Mouse (Mus musculus) ES-Bruce4 (cell line): ENCODE results near the gene Igsf6. TPM values are rescaled to one million over a fixed set of nuclear protein-coding genes. Genes with fewer than 3 reads are reported as not detected.

Experiments used
- H3K27ac ChIP-seq: 2 replicates; pipeline ENCODE4 v1.5.1; 2012; ENCODE audit warnings: low read length, inconsistent platforms; ENCODE audit not compliant: insufficient read depth
- H3K27me3 ChIP-seq: 2 replicates; pipeline ENCODE4 v1.6.1; 2012; ENCODE audit warnings: mild to moderate bottlenecking, low read length, inconsistent platforms; ENCODE audit not compliant: control insufficient read depth, poor library complexity, insufficient read depth, severe bottlenecking
- H3K36me3 ChIP-seq: 2 replicates; pipeline ENCODE4 v1.6.1; 2012; ENCODE audit warnings: inconsistent platforms, mild to moderate bottlenecking, low read length, moderate library complexity; ENCODE audit not compliant: control insufficient read depth, poor library complexity, insufficient read depth, severe bottlenecking
- H3K4me1 ChIP-seq: one replicate; pipeline ENCODE4 v1.8.1; 2011; ENCODE audit warnings: low read length; ENCODE audit not compliant: control insufficient read depth, insufficient read depth
- H3K4me3 ChIP-seq: 2 replicates; pipeline ENCODE4 v1.5.1; 2011; ENCODE audit warnings: low read depth, mild to moderate bottlenecking, low read length
- H3K9ac ChIP-seq: 2 replicates; pipeline ENCODE4 v1.6.1; 2012; ENCODE audit warnings: low read depth, mild to moderate bottlenecking, inconsistent platforms; ENCODE audit not compliant: poor library complexity, severe bottlenecking
- H3K9me3 ChIP-seq: replicated peaks from 2 replicates; pipeline ENCODE4 v1.6.1; 2012; ENCODE audit warnings: mild to moderate bottlenecking, low read length, inconsistent platforms; ENCODE audit not compliant: control insufficient read depth, poor library complexity, insufficient read depth, severe bottlenecking
- CTCF ChIP-seq: IDR thresholded peaks from one replicate; pipeline ENCODE4 v1.8.1; 2011; ENCODE audit warnings: low read depth, low read length
- EP300 ChIP-seq: IDR thresholded peaks from 2 replicates; pipeline ENCODE4 v1.6.1; 2011; ENCODE audit warnings: low read depth, low read length; ENCODE audit not compliant: insufficient read depth
- POLR2A ChIP-seq: IDR thresholded peaks from one replicate; pipeline ENCODE4 v1.8.1; 2011; ENCODE audit warnings: low read length; ENCODE audit not compliant: insufficient read depth
- polyA plus RNA-seq: library from polyadenylated mRNA; stranded (reverse); fragments of >200 nt; gene quantifications from 2 replicates; pipeline ENCODE4 v1.2.4, GENCODE M21; 2011; ENCODE audit warnings: low read depth; ENCODE audit not compliant: missing spikeins, insufficient read depth, insufficient read length

Igsf6 gene
- polyA plus RNA-seq, 1 experiment: not detected

DNA sequence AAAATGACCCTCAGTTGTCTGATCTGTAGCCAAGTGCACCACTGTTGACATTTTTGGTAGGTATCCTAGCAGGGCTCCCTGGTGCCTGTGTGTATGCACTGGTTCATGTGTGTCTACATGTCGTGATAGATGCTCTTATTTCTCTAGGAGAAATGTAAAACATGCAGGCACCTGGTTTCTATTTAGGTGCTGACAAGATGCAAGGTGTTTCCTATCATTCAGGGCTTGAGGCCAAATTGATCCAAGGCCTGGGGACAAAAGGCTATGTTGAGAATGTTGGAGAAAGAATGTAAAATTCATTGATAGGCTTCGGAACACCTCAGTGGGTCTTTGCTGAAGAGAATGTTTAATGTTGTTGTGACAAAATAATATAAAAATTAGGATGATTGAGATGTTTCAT lies 7.4 kb upstream of the Igsf6 start:
- Histone ChIP-seq H3K27ac (no peak overlapping the region), H3K27me3 (no peaks in the 10 kb centered on the region), H3K36me3 (0 out of 2 replicates have a peak, but pooled peaks cover 2% of the 10 kb centered on the region), H3K9ac (no peak overlapping the region), H3K9me3 (no peaks in the 10 kb centered on the region), H3K4me1 (peaks cover 3% of the 10 kb centered on the region), H3K4me3 (no peak overlapping the region)
- no peak for TF ChIP-seq CTCF
- no peak for TF ChIP-seq POLR2A
- no peak for TF ChIP-seq EP300

DNA sequence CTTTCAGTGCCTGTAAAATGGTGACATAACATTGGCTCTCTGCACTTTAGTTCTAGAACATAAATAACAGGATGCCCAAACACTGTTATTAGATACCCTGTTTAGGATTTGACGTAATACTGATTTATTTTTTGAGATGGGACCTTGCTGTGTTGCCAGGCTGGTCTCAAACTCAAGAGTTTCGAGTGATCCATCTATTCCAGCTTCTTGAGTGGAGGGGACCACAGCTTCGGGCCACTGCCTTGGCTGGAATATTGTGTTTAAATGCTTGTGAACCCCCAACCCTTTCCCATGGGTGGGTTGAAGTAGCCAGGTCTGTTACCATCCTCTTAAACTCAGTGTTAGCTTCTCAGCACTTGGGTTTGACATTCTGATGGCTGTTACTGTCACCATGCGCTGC lies 7.0 kb upstream of the Igsf6 start, which contains the start of gene Otoa:
TSS of gene Otoa (plus strand) at position 301 of the 400 bp plus-strand sequence.
- H3K27me3 ChIP-seq: no peaks in the 10 kb centered on the region
- TF ChIP-seq CTCF (no peak), EP300 (no peak), POLR2A (no peak)

DNA sequence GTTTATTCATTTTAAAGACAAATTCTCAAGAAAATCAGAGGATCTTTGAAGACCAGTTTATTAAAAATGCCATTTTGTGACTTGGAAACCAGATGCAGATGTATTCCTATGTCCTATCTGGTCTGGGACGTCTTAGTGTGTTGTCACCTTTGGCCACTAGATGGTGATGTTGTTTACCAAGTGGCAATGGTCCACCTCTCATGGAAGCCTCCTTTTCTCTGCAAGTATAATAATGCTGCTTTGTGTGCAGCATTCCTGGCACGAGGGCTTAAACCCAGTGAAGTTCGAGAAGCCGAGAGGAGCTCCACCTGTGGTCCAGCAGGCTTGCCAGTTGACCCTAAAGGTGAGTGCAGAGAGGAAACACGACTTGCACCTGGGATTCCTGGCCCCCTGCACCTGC lies 3.5 kb upstream of the Igsf6 start:
- TF ChIP-seq EP300: no peak
- no peak for TF ChIP-seq CTCF
- TF ChIP-seq POLR2A: no peak
- no peaks in the 10 kb centered on the region for H3K9me3 ChIP-seq
- no peaks in the 10 kb centered on the region for H3K27me3 ChIP-seq
- no peak overlapping the region for H3K9ac ChIP-seq
- H3K36me3 ChIP-seq: 0 out of 2 replicates have a peak, but pooled peaks cover 2% of the 10 kb centered on the region
- peaks cover 3% of the 10 kb centered on the region for H3K4me1 ChIP-seq
- no peak overlapping the region for H3K27ac ChIP-seq
- H3K4me3 ChIP-seq: no peak overlapping the region

More for the DNA sequence above, 7.0 kb upstream of the Igsf6 start, which contains the start of gene Otoa:
- Histone ChIP-seq H3K9ac (no peak within 1 kb of the TSS), H3K27ac (no peak within 1 kb of the TSS), H3K36me3 (0 out of 2 replicates have a peak, but pooled peaks cover 2% of the 10 kb centered on the region), H3K9me3 (no peaks in the 10 kb centered on the region), H3K4me1 (peaks cover 3% of the 10 kb centered on the region), H3K4me3 (no peak within 1 kb of the TSS)

DNA sequence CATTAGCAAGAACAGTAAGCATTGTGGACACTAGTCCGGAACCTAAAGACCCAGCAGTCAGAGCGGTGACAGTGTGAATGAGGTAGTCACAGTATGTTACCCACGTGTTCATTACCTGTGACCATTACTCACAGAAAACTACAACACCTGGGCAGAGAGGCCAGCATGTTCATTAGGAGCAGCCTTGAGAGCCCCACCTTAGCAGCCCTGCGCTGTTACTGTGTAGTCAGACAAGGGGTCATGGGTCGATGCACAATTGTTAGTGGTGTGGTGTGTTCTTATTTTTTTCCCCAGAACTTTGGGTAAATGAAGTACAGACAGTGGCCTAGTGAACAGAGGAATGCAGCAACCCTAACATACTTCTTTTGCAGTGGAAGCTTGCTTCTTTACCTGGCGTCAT lies 2.9 kb upstream of the Igsf6 start:
- Histone ChIP-seq H3K36me3 (0 out of 2 replicates have a peak, but pooled peaks cover 2% of the 10 kb centered on the region), H3K27ac (no peak overlapping the region)

DNA sequence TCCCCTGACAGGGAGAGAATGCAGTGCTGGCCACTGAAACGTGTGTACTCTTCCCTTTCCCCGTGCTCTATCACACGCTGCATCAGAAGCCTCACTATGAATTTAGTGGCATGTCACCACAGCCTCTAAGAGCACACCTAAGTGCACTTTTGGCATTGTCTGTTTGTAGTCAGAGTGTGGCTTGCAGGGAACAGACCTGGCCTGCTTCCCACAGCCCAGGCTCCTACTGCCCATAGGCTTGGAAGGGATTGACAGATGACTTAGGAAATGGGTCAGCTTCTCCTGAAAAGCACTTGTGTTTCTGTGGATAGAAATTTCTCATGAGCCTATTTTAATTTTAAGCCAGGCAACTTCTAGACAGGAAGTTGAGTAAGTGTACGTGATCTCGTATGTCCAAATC lies 1.0 kb upstream of the Igsf6 start:
- TF ChIP-seq CTCF: no peak
- no peak for TF ChIP-seq POLR2A
- TF ChIP-seq EP300: no peak
- H3K9ac ChIP-seq: no peak overlapping the region
- H3K9me3 ChIP-seq: no peaks in the 10 kb centered on the region
- no peak overlapping the region for H3K4me3 ChIP-seq
- no peak overlapping the region for H3K27ac ChIP-seq
- H3K27me3 ChIP-seq: no peaks in the 10 kb centered on the region
- H3K4me1 ChIP-seq: peaks cover 3% of the 10 kb centered on the region
- 0 out of 2 replicates have a peak, but pooled peaks cover 2% of the 10 kb centered on the region for H3K36me3 ChIP-seq

More for the DNA sequence above, 2.9 kb upstream of the Igsf6 start:
- TF ChIP-seq POLR2A (no peak), EP300 (no peak), CTCF (no peak)
- no peak overlapping the region for H3K4me3 ChIP-seq
- peaks cover 3% of the 10 kb centered on the region for H3K4me1 ChIP-seq
- no peaks in the 10 kb centered on the region for H3K27me3 ChIP-seq
- H3K9me3 ChIP-seq: no peaks in the 10 kb centered on the region
- H3K9ac ChIP-seq: no peak overlapping the region

DNA sequence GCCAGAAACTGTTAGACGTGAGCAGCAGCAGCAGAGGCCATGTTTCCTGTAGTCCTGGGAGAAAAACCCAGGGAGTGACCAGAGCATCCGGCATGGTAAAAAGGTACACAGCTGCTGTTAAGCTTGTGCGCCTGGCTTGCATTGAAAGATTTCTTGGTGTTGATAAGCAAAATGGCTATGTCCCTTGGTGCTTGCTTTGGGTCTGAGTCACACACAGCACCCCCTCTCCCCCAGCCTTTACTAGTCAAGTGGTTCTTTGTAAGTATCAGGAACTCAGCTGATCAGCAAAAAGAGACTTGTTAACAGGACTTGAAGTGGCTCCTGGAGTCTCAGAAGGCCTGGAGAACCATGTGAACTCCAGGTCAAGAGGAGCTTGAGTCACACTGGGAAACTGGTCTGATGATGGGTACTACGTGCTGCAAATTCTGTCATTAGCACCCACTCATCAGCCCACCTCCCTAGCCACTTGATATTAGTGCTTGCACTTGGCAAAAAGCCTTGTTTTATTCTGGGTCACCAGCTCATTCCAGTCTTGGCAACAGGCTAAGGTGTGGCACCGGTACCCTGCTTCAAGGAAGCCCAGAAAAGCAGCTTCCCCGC lies 529 bp upstream of the Igsf6 start:
- Histone ChIP-seq H3K27ac (no peak overlapping the region), H3K36me3 (0 out of 2 replicates have a peak, but pooled peaks cover 2% of the 10 kb centered on the region), H3K27me3 (no peaks in the 10 kb centered on the region), H3K9ac (no peak overlapping the region), H3K4me3 (no peak overlapping the region), H3K4me1 (peaks cover 3% of the 10 kb centered on the region), H3K9me3 (no peaks in the 10 kb centered on the region)
- no peak for TF ChIP-seq EP300
- no peak for TF ChIP-seq POLR2A
- no peak for TF ChIP-seq CTCF
